Mouse (Mus musculus) layer of hippocampus, adult 11-12 months (tissue): ENCODE measurements at regions not wholly inside any gene's neighbourhood (a gene's known extent, or its start where the extent isn't known, plus 50 kb on each side); places are given as distances from the start of the nearest gene placed in this dataset.
A peak's percentile ranks its signal among the peaks of the same experiment; 100 is the strongest.

Experiments used
- DNase-seq: peaks from one replicate; pipeline ENCODE4 v3.0.0; 2022; ENCODE audit warnings: low spot score

DNA sequence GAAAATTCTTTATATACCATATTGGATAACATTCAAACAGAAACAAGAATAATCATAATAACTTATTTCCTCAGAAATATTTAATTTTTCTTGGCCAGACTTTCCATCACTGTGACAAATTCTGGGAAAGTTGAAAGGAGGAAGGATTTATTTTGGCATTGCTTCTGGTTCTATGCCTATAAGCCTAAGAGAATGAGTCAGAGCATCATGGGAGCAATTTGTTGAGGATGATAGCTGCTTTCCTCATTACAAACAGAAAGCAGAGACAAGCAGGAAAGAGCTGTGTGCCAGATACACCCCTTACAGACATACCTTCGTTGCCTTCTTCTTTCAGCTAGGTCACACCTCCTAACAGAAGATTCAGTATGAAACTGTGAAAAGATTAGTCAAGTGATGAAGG lies 115.3 kb downstream of the Rgs21 start:
- DNase-seq = no peak

DNA sequence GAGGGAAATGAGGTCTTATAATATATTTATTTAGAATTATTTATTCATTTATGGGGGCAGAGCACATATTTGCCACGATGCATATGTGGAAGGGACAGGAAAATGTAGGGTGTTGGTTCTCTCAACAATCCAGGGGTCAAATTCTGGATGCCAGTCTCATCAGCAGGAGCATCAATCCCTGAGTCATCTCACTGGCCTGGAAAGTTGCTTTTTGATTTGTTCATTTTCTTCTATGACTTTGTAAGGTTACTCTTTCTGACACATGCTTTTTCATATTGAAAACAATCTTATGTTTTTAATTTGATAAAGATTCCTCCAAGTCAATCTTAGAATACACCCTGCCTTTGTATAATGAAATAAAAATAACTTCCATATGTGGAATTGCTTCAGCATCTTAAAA lies 115.7 kb downstream of the Rgs21 start:
- no peak for DNase-seq

DNA sequence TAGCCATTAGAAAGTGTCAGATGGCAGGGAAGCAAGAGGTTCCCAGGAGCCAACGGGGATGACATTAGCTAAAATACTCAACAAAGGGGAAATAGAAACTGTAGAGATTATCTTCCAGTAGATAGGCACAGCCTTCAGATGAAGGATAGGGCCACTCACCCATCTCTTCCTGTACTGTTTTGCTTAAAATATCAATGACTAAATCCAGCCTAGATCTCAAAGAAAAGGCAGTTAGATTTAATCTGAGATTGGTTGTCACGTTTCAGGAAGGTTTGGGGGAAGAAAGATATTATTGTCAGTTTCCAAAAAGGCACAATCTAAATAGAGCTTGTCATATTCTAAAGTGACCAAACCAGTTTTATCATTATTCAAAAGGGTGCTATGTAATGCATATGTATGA lies 130.8 kb downstream of the Rgs21 start:
- no peak for DNase-seq

DNA sequence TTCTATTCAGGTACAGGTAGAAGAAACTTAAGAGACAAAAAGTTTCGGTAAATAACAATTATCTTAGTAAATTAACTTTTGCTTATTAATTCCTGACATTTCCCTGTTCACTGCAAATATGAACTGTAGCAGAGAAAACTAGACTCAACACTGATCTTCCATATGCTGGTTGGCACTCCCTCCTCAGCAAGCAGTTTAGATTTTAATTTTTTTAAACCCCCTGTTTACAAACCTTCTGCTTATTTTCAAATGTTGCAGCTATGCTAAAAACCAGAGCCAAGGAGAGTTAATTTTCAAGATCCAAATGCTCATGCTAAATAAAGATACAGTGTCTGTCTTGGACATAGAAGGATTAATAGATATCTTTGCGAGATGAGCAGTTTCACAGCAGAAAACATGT lies 134.7 kb downstream of the Rgs21 start:
- DNase-seq = no peak

DNA sequence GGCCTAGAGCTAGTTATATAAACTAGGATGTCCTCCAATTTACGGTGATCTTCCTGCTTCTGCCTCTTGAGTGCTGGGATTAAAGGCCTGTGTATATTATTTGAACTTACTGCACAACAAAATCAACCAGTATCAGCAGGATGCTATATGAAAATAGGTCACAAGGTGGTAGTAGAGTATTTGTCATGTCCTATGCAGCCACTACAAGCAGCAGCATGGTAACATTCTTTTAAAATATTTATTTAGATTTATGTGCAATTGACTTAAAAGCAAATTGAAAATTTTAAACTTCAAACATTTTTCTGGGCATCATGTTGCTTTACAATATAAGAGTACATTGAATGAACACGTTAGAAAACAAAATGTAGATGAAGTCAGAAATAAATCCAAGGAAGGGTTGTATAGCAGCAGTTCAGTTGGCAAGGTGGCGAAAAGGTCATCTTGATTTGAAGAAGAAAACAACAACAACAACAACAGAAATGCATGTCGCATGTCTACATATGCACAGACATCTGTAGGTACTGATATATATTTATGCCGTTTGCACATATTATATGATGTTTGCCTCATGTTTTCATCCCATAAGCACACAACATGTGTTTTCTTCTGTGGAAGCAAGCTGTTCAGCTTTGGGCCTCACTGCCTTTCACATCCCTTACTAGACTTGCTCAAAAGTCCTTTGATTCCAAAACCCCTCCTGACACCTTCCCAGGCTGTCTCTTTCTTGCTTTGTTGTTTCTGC lies 135.8 kb downstream of the Rgs21 start:
- peak; percentile 6 for DNase-seq

DNA sequence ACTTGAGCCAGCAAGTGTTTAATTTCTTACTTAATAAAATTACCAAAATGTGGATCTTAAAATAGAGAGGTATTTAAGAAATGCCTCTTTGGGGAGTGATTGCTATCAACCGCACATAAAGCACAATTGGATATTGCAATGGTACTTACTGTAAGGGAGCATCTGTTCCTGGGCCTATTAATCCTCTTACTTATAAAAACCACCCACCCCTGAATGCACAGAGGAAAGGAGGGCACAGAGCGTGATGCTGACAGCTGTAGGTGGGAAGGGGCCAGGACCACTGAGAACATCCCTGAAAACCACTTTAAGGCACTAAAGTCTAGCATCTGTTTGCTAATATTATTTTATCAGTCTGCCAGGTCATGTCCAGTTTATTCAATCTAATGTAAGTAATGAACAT lies 146.1 kb downstream of the Rgs21 start:
- DNase-seq = no peak

DNA sequence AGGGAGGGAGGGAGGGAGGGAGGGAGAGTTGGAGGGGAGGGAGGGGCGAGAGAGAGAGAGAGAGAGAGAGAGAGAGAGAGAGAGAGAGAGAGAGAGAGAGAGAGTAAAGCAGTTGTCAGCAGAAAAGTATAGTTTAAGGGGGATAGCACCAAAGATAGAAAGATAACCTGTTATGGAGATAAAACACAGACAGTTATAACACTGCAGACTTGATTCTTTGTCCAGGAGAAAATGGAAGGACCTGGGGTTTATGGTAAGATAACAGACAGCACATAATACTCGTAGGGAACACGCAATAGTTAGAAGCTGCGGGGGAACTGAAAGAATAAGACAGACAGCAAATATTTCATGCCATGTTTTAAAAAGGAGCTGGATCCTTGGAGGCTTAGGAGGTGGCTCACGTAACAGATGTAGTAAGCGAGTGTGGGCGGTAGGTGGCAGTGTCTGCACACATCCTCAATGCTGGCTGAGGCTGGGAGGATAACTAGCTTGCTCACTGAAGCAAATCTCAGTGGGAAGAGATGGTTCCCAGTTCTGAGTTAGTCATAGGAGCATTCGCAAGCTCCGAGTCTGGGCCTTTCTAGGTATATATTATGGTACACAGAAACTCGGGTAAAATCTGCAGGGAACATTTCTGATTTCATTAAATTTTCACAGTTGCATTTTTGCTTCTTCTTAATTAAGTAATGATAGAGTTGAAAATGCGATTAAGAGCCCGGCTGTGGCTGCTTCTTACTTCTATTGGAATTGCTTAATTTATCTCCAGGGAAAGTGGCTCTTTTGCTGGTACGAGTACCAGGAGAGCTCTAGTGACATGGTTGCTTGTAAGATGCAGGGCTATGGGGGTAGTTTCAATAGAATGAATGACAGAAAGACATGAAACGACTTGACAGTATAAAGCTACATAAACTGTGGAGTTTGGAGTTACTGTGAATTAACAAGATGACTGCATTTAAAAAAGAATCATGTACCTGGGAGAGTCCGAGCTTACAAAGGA lies 157.6 kb upstream of the Rgs1 start:
- DNase-seq = peak; percentile 84

DNA sequence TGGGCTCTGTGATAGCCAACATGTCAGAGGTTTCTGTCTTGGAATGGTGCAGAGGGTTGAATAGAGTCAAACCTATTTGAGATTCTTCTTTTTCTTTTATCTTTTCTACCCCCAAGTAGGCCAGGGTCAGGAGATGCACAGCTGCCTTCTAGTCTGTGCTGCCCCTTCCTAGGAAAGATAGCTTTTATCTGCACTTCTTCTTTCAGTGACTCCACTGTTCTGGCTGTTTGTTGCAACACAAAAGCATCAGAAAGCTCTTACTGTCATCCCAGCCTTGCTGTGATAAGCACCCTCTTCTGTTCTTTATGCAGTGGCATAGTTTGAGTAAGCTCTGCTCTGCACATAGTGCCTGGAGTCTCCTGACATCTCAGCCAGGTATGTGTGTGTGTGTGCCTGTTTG lies 156.7 kb upstream of the Rgs1 start:
- no peak for DNase-seq

DNA sequence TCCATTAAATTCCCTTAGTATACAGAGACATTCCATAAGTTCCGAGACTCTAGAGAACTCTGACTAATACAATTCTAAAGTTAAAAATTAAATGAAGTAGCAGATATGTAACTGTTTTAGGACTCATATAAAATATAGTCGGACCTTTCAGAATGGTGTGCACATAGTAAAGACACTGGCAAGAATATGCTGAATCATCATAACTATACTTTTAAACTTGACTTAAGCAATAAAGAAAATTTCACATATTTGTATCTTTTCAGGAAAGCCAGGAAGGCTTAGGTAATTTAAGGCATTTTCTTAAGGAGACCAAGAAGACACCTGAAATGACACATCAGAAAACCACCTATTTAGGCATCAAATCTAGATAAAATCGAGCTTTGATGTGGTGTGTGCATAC lies 156.0 kb upstream of the Rgs1 start:
- no peak for DNase-seq

DNA sequence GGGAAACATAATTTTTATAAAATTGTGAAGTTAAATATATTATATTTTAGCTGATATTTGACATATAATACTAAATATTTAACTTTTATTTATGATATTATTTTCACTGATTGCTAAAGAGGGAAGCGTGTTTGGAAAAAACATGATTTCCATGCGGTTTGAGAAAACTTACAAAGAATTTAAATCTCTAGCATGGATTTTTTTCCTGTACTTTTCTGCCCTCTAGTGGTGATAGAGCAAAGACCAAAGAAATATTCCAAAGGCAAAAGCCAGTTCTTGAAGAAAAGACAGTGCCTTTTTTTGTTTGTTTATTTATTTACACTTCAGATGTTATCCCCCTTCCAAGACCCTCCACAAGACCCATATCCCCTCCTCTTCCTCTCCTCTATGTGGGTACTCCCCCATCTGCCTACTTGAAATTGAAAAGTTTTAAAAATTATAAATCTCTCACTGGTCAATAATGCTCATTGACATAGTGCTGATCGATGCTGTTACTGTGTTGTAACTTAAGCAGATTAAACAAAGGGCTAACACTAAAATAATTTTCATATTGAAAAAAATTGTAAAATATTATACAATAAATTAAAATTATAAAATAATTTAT lies 131.1 kb upstream of the Rgs1 start:
- no peak for DNase-seq

DNA sequence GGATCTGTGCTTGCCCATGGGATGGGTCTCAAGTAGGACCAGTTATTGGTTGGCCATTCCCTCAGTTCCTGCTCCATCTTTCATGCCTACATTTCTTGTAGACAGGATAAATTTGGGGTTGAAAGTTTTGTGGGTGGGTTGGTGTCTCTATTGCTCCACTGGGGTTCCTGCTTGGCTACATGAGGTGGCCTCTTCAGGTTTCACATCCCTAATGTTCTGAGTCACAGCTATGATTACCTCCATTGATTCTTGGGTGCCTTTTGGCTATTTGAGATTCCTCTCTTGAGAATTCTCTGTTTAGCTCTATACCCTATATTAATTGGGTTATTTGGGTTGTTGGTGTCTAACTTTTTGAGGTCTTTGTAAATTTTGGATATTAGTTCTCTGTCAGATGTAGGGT lies 125.1 kb upstream of the Rgs1 start:
- DNase-seq = no peak

DNA sequence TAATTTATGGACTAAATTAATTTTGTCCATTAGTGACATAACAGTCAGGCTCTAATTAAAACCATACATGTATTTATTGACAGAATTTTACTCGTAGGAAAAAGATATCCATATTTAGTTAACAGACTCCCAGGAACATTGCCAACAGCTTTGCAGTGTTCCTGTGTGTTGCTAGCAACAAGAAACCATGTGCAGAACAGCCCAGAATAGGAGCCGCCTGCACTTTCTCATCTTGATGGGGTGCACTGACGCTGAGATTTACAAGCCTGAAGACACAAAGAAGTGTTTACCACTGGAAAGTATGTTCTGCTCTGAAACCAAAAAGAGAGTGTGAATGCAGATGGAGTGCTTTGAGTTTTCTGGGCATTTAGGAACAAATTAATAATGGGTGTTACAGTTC lies 118.5 kb upstream of the Rgs1 start:
- DNase-seq = peak; percentile 71

DNA sequence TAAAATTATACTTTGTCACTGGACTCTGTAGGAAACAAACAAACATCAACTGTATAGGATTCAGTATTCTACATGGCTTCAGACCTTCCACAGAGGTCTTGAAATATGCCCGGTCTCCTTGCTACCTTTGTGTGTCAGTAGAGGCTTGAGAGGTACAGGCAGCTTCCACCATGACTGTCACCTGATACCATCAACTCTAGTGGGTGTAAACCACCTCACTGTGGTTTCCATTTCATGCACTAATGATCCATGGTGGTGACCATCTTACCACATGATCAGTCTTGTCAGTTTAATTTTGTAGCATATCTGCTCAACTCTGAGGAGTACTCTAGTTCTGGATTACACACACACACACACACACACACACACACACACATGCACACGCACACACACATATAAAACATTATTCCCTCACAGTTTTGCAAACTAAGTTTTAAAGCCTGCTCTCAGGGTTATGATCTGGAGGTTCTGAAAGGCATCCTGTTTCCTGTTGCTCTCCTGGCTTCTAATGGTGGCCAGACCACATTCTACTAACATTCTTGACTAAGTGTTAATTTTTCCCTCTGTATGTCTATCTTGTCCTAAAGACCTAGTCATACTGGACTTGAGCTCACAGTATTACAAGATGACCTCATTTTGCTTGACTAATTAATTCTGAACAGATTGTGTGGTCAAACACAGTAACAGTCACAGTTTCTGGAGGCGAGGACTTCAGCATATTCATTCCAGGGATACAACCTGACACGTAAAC lies 106.7 kb upstream of the Rgs1 start:
- no peak for DNase-seq

DNA sequence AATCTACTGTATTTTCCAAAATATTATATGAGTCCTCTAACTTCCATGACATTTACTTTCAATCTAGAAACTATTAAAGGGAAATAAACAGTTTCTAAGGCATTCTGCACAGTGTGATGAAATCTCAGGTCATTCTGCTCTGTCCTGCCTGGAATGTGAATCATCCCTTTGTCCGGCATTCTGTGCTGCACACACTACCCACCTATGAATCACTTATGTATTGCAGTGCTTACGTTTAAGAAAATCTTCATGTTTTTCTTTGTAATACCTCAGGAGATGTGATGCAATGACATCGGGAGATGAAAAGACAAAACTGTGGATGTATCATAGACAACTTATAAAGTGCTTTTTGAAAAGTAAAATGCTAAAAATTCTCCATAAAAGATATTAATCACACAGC lies 106.0 kb upstream of the Rgs1 start:
- no peak for DNase-seq

DNA sequence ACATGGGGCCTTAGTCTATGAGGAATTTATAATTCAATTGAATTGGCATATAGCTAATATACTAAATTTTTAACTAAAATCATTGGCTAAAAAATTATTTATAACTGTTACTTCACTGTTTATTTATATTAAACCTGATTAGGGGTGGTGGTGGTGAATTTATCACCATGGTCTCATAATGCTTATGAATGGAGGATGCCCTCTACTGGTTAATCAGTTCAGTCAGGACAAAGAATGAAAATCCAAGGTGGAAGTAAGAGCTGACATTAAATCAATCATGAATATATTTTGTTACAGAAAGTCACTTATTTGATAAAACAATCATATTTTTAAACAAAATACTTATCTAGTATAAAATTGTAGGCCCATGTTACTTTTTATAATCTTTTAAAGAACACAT lies 104.3 kb upstream of the Rgs1 start:
- no peak for DNase-seq

DNA sequence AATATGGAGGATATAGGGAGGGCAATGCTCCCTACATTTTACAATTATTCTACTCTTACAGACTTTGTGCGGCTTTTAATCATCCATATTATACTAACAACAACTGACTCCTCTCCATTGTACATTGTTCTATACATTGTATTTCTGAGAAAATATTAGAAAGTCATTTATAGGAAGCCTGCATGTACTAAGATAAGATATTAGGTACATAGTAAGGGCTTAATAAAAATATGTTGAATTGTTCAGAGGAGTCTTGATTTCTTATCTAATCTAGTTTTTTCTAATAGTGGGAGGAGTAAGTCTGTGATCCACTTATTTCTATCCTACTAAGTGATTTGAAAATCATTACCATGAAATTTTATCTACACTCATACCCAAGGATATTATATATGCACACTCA lies 94.8 kb upstream of the Rgs1 start:
- DNase-seq = no peak

DNA sequence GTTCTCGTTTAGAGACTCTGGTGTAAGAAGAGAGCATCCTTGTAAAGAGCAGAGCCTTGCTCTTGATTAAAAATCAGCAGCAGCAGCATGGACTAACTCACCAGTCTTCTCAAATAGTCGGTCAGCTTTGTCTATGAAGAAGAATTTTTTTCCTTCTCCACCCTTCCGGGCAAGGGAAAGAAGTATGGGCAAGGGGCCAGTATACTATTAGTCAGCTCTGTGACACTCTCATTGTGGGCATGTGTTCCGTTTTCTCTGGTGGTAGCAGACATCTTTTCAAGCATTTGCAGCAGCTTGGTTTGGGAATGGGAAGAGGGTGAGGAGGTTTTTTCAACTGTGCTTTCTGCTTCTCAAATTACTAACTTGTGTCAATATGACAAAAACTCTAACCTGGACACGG lies 94.3 kb upstream of the Rgs1 start:
- no peak for DNase-seq

DNA sequence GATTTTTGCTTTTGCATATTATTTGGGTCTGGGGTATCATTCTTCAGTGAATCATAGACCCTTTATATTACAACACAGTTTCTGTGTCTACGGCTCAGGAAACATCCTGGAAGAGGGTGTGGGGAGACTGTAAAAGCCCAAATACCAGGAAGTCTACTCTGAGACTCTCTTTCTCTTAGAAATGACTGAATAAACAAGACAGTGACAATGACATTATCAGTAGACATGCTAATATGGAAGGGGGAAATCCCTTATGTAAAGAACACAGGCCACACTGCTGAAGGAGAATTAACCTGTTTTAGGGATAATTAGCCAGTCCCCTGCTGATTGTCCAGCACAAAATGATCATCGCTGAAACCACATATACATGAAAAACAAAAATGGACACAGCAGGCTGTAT lies 88.5 kb upstream of the Rgs1 start:
- no peak for DNase-seq

DNA sequence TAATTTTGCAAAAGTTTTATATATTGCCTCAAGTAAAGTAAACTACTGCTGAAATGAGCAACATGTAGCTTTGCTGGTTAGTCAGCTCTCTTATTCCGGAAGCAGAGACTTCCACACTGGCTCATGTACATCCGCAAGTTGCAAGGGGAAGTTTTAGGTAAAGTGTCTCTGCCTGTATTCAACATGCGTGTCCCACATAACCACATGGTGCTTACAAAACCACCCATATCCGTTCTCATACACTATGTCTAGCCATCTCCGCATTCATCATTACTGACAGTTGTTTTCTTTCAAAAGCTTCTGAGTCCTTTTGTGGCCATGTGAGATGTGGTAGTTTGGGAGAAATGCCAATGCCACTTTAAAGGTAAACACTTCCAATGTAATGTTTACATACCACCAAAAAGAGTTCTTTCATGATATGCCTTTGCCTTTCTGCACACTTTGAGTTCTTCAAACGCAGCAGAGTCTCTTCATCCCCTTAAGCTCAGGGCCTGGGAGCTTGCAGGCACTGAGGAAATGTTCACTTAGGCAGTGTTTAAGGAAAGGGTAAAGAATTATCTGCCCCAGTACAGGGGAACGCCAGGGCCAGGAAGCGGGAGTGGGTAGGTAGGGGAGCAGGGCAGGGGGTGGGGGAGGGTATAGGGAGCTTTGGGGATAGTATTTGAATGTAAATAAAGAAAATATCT lies 81.5 kb upstream of the Rgs1 start:
- no peak for DNase-seq

DNA sequence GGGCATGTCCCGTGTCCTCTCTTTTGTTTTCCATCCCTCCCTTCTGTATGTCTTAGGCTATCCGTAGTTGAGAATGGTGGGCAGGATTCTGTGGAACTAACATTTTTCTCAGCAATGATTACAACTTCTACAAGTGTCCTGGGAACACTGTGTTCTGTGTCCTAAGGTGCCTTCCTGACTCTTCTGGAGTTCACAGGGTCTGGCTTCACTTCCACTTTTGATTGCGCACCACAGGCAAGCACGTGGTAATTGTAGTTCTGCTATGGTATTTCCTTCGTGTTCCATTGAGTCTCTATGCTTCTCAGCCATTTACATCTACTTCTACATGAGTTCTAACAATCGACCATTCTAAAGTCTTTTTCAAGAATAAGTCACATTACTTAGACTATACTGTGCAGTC lies 70.4 kb upstream of the Rgs1 start:
- no peak for DNase-seq

DNA sequence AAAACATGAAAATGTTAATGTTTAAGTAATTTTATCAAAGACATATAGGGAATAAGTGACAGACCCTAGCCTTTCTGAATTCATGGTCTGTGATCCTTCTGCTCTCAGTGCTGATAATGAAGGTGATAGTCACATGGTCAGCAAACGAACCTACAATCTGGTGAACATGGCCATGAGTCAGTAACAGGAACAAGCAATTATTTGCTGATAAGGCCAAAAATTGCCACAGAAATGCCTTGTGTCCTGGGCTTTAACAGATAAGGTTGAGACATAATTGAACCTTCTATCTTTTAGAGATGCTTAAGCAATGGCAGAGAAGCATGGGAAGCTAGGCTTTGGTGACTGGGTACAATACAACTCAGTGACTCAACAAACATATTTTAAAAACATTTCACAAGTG lies 69.2 kb upstream of the Rgs1 start:
- no peak for DNase-seq

DNA sequence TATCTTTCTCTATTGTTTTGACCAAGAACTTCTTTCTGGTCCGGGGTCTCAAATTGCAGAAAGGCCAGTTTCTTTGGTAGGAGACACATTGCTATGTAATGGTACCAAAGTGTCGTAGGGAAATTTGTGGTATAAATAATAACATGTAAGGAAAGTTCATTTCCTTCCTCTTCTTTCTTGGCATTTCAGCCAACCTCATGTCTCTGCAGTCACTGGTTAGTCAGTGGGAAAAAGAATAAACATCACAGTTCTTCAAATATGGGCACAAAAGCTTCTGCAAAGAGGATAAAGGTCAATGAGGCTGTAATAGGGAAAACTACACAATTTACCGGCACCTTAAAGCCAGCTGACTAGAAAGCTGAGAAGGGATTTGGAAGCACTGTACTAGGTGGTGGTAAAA lies 68.5 kb upstream of the Rgs1 start:
- DNase-seq = no peak
